Mouse (Mus musculus) neural tube, embryonic 11.5 days (tissue): ENCODE data around the gene Ptpn21. TPM values are rescaled to one million over a fixed set of nuclear protein-coding genes. Genes with fewer than 3 reads are reported as not detected.

Experiments used
- ATAC-seq: fragments of 200-750 bp; cut with Nextera tagmentation; 2 replicates; pipeline ENCODE4 v1.8.0; 2017; ENCODE audit warnings: moderate number of reproducible peaks, mild to moderate bottlenecking, moderate TSS enrichment, moderate library complexity; ENCODE audit not compliant: insufficient read depth, low FRiP score, low TSS enrichment
- DNase-seq: peaks from one replicate; pipeline ENCODE4 v3.0.0-alpha.2; 2015; ENCODE audit warnings: low spot score
- H3K27ac ChIP-seq: fragments of 300-500 bp; sonication (generic); 2 replicates; pipeline ENCODE4 v1.5.1; 2014; ENCODE audit warnings: low read depth, mild to moderate bottlenecking, low read length
- H3K27me3 ChIP-seq: fragments of 300-500 bp; sonication (generic); 2 replicates; pipeline ENCODE4 v1.6.1; 2014; ENCODE audit warnings: mild to moderate bottlenecking, low read length, mixed read lengths; ENCODE audit not compliant: control insufficient read depth, insufficient read depth
- H3K36me3 ChIP-seq: fragments of 300-500 bp; sonication (generic); 2 replicates; pipeline ENCODE4 v1.6.1; 2014; ENCODE audit warnings: mild to moderate bottlenecking, low read length, moderate library complexity, mixed read lengths; ENCODE audit not compliant: control insufficient read depth, insufficient read depth
- H3K4me1 ChIP-seq: fragments of 300-500 bp; sonication (generic); 2 replicates; pipeline ENCODE4 v1.6.1; 2014; ENCODE audit warnings: low read length, mixed read lengths; ENCODE audit not compliant: control insufficient read depth, insufficient read depth
- H3K4me2 ChIP-seq: fragments of 300-500 bp; sonication (generic); 2 replicates; pipeline ENCODE4 v1.6.1; 2014; ENCODE audit warnings: low read depth, mild to moderate bottlenecking, moderate library complexity
- H3K4me3 ChIP-seq: fragments of 300-500 bp; sonication (generic); 2 replicates; pipeline ENCODE4 v1.5.1; 2014; ENCODE audit warnings: low read depth, low read length
- H3K9ac ChIP-seq: fragments of 300-500 bp; sonication (generic); 2 replicates; pipeline ENCODE4 v1.6.1; 2014; ENCODE audit warnings: mild to moderate bottlenecking, low read length
- H3K9me3 ChIP-seq: fragments of 300-500 bp; sonication (generic); 2 replicates; pipeline ENCODE4 v1.6.1; 2016; ENCODE audit warnings: low read length; ENCODE audit not compliant: control insufficient read depth
- WGBS: fragments of 180-500 bp; shearing (Covaris S2); extraction: QIAGEN DNeasy Blood & Tissue Kit; methylation state at CpG from one replicate; pipeline ENCODE4 v1.1.7; 2014; 5-methylcytosine and 5-hydroxymethylcytosine counted together
- polyA plus RNA-seq: library from polyadenylated mRNA; unstranded; fragments of >200 nt; fragmentation: Nextera tagmentation; extraction: Ambion mirVana; gene quantifications from 2 replicates; pipeline ENCODE4 v1.2.1, GENCODE M21; 2014

Ptpn21 gene
- polyA plus RNA-seq, 1 experiment from 2014 or later, result 6.6 TPM

DNA sequence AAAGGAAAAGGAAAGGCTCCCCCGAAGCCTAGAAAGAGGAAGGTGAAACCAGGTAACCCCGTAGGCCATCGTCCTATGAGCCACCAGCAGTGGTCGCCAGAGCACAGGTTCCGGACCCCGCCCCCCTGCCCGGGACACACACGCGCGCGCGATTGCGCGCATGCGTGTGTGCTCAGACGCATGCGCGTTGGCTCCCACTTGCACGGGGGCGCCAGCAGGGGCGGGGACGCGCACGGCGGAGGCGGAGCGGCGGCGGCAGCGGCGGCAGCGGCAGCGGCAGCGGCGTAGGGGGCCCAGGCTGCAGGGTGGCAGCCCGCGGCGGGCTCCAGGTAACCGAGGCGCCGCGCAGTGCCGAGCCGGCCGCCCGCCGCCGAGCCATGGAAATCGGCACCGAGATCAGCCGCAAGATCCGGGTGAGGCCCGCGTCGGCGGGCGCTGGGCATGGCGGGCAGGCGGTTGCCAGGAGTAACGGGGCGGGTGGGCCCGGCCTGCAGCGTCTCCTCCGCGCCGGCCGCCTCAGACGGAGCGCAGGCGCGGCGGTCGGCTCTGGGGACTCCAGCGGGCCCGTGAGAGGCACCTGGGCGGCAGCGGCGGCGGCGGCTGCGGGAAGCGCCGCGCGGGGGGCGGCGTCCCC is 9.7 kb upstream of the Ptpn21 start, which contains the start of gene Zc3h14:
Gene Zc3h14 (plus strand): TSS at position 219 of the 634 bp plus-strand sequence.
- Histone ChIP-seq H3K9ac (peak within 1 kb of the TSS; percentile 93), H3K27ac (peak within 1 kb of the TSS; percentile 86), H3K36me3 (peaks cover 3% of the 10 kb centered on the region; the same call in 1 of the 2 replicates), H3K4me1 (peaks cover 10% of the 10 kb centered on the region), H3K9me3 (no peaks in the 10 kb centered on the region), H3K27me3 (no peaks in the 10 kb centered on the region), H3K4me2 (peak within 1 kb of the TSS; percentile 59), H3K4me3 (peak within 1 kb of the TSS; percentile 87)
- ATAC-seq, result peak; percentile 90
- DNase-seq, result peak; percentile 97
- under 1% methylated on average over 70 of the region's 87 CpGs for WGBS

DNA sequence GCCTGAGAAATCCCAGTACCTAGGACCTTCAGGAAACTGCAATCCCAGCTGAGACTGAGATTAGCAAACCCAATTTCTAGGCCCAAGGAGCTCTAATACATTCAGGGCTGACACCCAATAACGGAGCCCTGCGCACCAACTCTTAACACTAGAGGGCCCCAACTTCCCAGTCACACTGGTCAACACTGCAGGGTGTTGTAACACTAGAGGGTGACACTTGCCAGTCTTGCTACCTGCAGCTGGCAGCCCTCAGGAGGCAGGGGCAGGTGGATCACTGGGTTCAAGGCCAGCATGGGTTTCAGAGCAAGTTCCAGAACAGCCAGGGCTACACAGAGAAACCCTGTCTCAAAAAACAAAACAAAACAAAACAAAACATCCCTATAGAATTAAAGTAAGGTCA is 8.9 kb upstream of the Ptpn21 start:
- H3K9ac ChIP-seq, result no peak overlapping the region
- WGBS, result 9% methylated on average over 2 of the region's 2 CpGs
- no peak overlapping the region for H3K27ac ChIP-seq
- no peak overlapping the region for H3K4me3 ChIP-seq
- peak; percentile 51 for ATAC-seq
- H3K27me3 ChIP-seq, result no peaks in the 10 kb centered on the region
- no peaks in the 10 kb centered on the region for H3K9me3 ChIP-seq
- H3K4me1 ChIP-seq, result peaks cover 10% of the 10 kb centered on the region
- H3K4me2 ChIP-seq, result no peak overlapping the region
- DNase-seq, result peak; percentile 53
- peaks cover 3% of the 10 kb centered on the region; the same call in 1 of the 2 replicates for H3K36me3 ChIP-seq

DNA sequence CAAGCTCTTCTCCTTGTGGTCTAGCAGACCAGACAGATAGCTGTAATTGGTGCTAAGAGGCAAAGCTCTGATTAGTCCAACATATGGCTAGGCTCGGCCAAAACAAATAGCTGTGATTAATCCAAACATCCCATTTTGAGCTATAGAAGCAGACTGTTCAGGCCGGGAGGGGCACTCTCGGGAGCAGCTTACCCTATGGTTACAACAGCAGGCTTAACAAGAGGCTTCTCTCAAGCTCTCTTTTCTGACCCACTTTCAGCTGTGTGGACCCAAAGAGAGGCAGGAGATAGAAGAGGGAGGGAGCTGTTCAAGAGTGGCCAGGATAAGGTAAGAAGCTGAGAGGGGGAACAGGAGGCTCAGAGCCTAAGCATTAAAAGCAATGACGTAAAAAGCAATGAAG is 8.4 kb upstream of the Ptpn21 start:
- WGBS, result 60% methylated on average over 4 of the region's 4 CpGs
- H3K4me2 ChIP-seq, result no peak overlapping the region
- peaks cover 10% of the 10 kb centered on the region for H3K4me1 ChIP-seq
- no peaks in the 10 kb centered on the region for H3K27me3 ChIP-seq
- no peak for DNase-seq
- peaks cover 2% of the 10 kb centered on the region; the same call in 1 of the 2 replicates for H3K36me3 ChIP-seq
- no peak overlapping the region for H3K4me3 ChIP-seq
- H3K9me3 ChIP-seq, result no peaks in the 10 kb centered on the region
- no peak overlapping the region for H3K9ac ChIP-seq
- no peak overlapping the region for H3K27ac ChIP-seq
- no peak for ATAC-seq

DNA sequence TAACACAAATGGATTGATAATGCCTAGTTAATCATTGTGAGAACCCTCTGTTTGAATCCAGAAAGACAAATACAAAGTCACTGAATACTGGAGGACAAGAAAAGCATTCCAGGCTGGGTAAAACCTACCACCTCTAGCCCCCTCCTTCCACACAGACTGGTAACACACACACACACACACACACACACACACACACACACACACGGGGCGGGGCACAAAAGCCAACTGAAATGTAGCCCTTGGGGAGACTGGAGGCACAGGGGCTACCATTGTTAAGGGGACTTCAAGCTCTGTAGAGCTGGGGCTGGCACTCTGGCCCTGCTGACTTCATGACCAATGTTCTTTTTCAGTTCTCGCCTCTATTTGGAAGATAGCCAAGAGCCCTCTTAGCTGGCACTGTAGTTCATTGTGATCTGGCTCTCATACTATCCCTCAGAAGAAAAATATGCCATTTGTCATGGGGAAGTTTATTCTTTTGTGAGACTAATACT is 3.9 kb upstream of the Ptpn21 start:
- H3K27me3 ChIP-seq, result peaks cover 5% of the 10 kb centered on the region
- no peak for ATAC-seq

DNA sequence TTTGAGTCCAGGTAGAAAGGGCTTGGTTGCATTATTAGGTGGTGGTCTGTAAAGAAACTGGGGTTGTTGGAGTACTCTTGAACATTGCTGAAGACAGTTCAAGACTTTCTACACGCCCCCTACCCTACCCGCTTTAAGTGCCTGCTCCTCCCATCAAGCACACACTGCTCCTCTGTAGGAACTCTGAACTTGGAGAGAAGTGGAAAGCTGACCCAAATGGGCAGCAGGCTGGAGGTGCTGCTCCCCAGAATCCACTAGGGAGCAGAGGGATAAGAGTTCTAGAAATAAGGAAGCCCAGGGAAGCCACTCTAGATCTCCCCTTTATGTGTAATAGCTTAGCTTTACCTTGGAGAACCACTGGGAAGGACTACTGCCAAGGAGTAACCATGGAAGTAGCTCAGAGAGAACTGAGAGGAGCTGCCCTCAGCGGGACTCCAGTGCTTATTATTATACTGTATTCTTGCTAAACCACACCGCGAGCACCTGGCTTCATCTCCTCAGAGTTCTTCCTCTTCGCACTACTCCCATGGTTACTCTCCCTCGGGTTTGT is 671 bp upstream of the Ptpn21 start:
- peak; percentile 36; the same call in 1 of the 2 replicates for ATAC-seq
- no peak overlapping the region for H3K27ac ChIP-seq

More for the DNA sequence above, 3.9 kb upstream of the Ptpn21 start:
- Histone ChIP-seq H3K36me3 (no peaks in the 10 kb centered on the region), H3K27ac (no peak overlapping the region), H3K9ac (no peak overlapping the region), H3K9me3 (no peaks in the 10 kb centered on the region), H3K4me3 (no peak overlapping the region), H3K4me2 (no peak overlapping the region), H3K4me1 (0 out of 2 replicates have a peak, but pooled peaks cover 4% of the 10 kb centered on the region)
- no peak for DNase-seq
- 74% methylated on average over 3 of the region's 3 CpGs for WGBS

DNA sequence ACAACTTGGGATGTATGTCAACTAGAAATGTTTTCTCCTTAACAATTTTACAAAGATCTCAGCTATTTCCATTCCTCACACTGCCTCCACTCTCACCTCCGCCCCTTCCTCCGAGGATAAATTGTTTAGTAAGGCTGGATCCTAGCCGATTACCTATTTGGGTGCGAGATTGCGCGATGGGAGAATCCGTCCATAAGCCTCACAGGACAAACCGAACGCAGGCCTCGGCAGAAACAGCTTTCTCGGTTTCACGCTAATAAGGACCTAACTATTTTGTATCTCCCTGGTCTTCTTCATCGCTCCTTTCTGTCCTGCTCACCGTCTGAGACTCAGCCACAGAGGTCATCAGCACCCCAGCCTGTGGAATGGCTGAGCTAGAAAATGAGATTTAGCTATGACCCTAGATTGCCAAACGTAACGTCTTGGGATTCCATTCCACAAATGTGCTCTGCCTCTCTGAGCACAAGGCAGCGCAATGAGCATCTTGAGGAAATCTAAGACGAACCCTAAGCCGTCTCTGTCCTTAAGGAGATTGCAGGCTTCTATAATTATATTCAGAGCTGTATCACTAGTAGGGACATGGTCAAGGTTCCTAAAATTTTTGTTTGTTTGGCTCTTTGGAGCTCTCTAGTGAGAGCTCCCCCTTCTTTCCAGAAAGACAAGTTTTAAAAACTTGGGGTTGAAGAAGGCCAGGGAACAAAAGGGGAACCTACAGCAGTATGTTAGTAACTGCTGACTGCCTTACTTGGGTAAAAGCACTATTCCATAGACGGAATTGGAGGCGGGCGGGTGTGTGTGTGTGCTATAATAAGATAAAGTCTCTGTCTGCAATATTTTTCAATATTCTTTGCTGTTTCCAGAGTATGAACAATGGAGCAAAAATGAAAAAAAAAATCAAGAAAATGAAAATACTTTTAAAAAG is 2.1 kb downstream of the Ptpn21 start:
- H3K36me3 ChIP-seq, result no peaks in the 10 kb centered on the region
- WGBS, result 11% methylated on average over 22 of the region's 22 CpGs
- no peak overlapping the region for H3K27ac ChIP-seq
- peak overlapping the region; percentile 88 for H3K4me2 ChIP-seq
- peak; percentile 23; the same call in 1 of the 2 replicates for ATAC-seq
- peak overlapping the region; percentile 65 for H3K9ac ChIP-seq
- H3K27me3 ChIP-seq, result peaks cover 5% of the 10 kb centered on the region
- peak overlapping the region; percentile 63 for H3K4me3 ChIP-seq
- no peak for DNase-seq
- H3K9me3 ChIP-seq, result no peaks in the 10 kb centered on the region
- peaks cover 17% of the 10 kb centered on the region for H3K4me1 ChIP-seq

More for the DNA sequence above, 671 bp upstream of the Ptpn21 start:
- Histone ChIP-seq H3K4me2 (peak overlapping the region; percentile 83), H3K27me3 (peaks cover 5% of the 10 kb centered on the region), H3K9me3 (no peaks in the 10 kb centered on the region), H3K36me3 (no peaks in the 10 kb centered on the region), H3K4me3 (peak overlapping the region; percentile 85), H3K4me1 (peaks cover 17% of the 10 kb centered on the region), H3K9ac (peak overlapping the region; percentile 91)
- 14% methylated on average over 7 of the region's 7 CpGs for WGBS
- DNase-seq, result peak; percentile 40

DNA sequence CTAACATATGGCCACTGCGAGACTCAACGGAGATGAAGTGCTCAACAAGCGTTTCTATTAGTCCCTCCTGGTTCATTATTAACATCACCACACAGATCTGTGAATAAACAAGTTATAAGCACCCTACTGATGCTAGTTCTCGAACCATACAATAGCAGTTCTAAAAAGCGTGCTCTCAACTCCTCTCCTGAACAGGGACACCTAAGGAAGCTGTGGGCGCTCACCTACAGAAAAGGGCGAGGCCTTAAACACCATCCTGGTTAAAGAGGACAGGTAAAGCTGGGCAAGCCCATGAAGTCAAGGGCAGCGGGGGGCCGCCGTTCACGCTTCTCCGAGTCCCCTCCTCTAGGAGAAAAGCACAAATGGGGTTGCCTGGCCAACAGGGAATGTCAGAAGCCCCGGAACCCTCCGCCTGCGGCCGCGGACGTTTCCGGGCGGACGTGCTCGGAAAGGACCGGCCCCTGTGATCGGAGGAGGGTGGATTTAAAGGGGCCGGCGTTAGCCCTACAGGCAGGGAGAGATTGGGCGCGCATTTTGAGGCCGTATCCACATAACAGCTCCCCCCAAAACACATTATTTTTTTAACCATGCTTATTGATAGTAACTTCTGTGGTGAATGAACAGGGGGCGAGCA is 2.8 kb downstream of the Ptpn21 start:
- H3K4me2 ChIP-seq, result peak overlapping the region; percentile 88
- no peaks in the 10 kb centered on the region for H3K36me3 ChIP-seq
- peak; percentile 70 for ATAC-seq
- under 1% methylated on average over 30 of the region's 30 CpGs for WGBS
- peak overlapping the region; percentile 65 for H3K9ac ChIP-seq
- peaks cover 5% of the 10 kb centered on the region for H3K27me3 ChIP-seq
- no peaks in the 10 kb centered on the region for H3K9me3 ChIP-seq
- peak; percentile 92 for DNase-seq
- H3K27ac ChIP-seq, result no peak overlapping the region
- peaks cover 17% of the 10 kb centered on the region for H3K4me1 ChIP-seq
- peak overlapping the region; percentile 63 for H3K4me3 ChIP-seq

DNA sequence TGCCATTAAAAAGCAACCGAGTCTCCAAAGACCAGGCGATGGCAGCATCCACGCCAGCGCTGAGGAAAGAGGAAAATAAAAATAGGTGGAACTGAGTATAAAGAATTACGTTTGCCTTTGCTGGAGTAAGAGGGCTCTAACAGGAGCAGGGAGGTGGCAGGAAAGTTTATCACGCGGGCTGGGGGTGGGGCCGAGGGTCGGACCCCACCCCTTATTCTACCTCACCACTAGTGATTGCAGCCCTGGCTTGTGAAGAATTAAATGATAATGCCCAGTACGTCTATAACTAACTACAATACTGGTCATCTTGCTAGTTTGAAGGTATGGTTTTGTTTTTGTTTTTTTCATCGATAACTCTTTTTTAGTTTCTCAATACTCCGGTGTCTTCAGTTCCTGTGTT is 3.4 kb downstream of the Ptpn21 start:
- ATAC-seq, result no peak
- no peak overlapping the region for H3K27ac ChIP-seq
- H3K4me3 ChIP-seq, result peak overlapping the region; percentile 63
- H3K9ac ChIP-seq, result peak overlapping the region; percentile 3; the same call in 1 of the 2 replicates
- H3K4me1 ChIP-seq, result peaks cover 17% of the 10 kb centered on the region
- no peak for DNase-seq
- WGBS, result 10% methylated on average over 12 of the region's 12 CpGs
- H3K36me3 ChIP-seq, result no peaks in the 10 kb centered on the region
- H3K27me3 ChIP-seq, result peaks cover 5% of the 10 kb centered on the region
- H3K4me2 ChIP-seq, result peak overlapping the region; percentile 88
- H3K9me3 ChIP-seq, result no peaks in the 10 kb centered on the region
